Mouse (Mus musculus): Measurements from ENCODE around the gene Znrf1. TPM values are rescaled to one million over a fixed set of nuclear protein-coding genes. Genes with fewer than 3 reads are reported as not detected.
"Not testable (repeated sequence)": the region's sequence is repeated elsewhere in the genome, so short reads cannot be mapped to it uniquely, and the experiment has no call there.

Znrf1 gene
- total RNA-seq, 4 experiments from 2014 or later, result 67.2 to 71.6 (median 70.7) TPM

DNA sequence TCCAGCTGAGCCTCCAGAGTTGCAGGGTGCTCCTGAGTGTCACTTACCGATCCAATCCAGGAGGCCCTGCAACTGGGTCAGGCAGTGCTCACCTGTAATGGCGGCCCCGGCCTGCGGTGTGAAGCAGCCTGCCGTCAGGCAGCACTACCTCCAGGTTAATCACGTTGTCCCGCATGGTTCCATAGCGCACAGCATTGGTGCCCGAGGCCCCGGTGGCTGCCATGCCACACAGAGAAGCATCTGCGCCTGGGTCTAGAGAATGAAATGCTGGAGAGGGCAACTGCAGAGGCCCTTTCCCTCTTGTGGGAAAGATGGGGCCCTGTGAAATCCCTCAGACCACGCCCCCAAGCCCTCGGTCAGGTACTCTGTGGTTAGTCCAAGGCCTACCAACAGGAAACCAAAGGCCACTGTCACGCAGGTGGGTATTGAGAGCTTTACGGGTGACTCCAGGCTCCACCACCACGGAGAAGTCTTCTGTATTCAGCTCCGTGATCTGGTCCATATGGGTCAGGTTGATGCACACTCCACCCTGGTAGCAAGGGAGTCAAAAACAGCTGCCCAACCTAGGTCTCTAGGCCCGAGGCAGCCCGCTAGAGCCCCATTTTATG, 93.1 kb downstream of the Znrf1 start:
- DNase-seq (ENCODE audit: low spot score in 2 of 2), result no peak

DNA sequence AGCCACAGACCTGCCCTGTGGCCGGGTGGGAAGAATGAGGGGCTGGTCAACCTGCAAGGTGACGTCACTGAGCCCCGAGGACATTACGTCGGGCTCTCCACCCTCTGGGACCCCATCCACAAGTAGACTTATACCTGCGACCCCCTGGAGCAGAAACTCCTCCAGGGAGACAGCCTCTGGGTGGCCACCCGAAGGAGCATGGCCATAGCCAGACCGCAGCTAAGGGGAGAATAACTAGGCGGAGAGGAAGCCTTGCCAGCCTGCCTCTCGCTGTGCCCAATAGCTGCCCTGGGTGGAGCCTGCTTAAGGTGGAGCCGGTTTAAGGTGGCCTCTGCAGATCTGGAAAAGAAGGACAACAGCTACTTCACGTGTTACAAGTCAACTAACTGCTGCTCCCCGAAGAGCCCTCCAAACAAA, 94.2 kb downstream of the Znrf1 start, which contains the start of gene Ldhd:
TSS of gene Ldhd (minus strand) at position 270 of the 417 bp plus-strand sequence.
- peak; percentile 37 to 68 for DNase-seq (ENCODE audit: low spot score in 2 of 2)

DNA sequence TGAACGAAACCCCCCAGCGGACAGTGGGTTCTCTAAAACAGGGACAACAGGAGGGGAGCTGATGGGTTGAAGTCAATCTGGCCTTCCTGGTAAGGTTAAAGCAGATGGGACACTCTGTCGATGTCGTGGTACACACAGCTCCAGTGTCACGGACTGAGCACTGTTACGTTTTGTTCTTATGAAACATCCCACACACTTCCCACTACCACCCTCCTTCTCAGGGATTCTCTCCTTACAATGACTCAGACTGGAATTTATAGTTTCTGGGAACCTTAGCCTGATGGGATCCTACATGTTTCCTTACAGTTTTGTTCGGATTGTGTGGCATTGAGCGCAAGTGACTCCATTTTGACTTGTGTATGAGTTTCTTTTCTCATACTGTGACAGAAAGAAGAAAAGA, 95.7 kb downstream of the Znrf1 start:
- DNase-seq (ENCODE audit: low spot score in 2 of 2), result no peak

DNA sequence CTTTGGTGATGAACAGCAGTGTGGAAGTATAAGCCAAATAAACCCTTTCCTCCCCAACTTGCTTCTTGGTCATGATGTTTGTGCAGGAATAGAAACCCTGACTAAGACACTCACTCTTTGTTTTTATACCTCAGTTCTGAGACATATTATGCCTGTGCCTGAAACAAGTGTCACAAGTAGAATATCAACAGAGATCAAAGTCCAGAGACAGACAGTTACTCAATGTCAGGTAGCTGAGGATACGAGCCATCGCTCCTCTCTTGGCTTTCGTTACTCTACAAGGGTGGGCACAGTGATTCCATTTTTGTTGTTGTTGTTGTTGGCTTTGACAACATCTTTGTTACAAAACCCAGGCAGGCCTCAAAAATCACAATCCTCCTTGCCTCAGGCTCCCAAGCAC, 97.1 kb downstream of the Znrf1 start:
- no peak for DNase-seq (ENCODE audit: low spot score in 2 of 2)

GRCm38 (mm10) chr8:111638086-111638485, 102.2 kb downstream of the Znrf1 start:
- DNase-seq (ENCODE audit: low spot score in 2 of 2), result no peak

DNA sequence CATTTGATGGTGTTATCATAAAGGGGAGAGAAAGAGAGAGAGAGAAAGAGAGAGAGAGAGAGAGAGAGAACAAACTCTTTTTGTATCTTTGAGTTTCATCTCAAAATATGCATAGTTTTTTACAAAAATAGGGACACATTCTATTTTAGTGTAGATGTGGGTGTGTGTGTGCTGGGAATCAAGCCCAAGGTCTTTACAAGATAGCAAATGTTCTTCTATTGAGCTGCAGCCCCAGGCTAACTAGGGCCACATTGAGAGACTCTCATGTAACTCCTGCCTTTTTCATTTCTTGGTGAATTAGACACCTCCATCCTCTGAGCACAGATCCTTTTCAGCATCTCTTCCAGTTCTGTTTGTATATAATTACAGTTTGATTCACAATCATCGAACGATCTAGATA, 105.2 kb downstream of the Znrf1 start:
- no peak for DNase-seq (ENCODE audit: low spot score in 2 of 2)

GRCm38 (mm10) chr8:111642496-111642895, 106.6 kb downstream of the Znrf1 start:
- no peak for DNase-seq (ENCODE audit: low spot score in 2 of 2)

DNA sequence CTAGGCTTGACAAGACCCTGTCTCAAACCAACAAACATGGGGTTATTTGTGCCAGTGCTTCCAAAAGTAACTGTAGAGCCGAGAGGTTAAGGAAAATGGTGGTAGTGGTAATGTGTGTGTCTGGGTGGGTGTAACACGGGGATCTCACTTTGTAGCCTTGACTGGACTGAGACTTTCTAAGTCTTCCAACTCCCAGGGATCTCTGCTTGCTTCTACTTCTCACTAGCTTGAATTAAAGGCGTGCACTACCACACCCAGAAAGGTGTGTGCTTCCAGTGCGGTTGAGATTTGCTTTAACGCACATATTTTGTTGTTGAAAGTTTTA, 107.0 kb downstream of the Znrf1 start:
- DNase-seq (ENCODE audit: low spot score in 2 of 2), result no peak

DNA sequence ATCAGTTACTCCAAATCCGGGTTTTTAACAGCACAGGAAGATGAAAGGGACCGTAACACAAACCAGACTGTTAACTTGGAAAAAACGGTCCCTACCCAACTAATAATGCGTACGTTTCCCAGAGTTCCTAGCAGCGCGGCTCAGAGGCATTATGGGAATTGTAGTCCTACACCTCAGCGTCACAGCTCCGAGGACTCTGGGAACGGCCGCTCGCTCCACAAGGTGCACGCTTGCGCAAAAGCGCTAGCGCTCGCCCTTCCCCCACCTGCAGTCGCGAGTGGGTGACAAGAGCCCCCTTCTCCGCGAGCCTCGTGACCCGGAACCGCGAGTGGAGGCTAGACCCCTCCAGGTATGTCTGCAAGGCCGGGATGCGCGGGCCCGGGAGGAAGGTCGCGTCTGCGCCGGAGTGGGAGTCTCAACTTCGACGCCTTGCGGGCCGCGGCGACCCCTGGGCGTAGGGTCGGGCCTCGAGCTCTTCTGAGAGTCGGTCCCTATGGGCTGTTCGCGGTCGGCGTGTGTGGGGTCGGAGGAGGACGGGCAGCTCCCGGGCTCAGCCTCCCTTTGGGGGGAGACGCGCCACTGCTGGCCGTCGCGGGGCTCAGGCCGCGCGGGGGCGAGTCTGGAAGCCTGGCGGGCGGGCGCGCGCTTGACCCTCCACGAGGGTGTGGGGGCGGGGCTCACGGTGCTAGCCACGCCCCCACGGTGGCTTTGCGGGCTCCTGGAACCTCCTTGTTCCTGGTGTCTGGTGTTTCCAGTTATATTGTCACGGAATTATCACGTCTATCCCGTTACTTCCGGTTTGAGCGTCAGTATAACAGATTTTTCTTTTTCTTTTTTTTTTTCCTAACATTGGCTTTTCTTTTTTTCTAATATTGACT, 107.6 kb downstream of the Znrf1 start, which contains the start of gene Zfp1:
TSS of gene Zfp1 (plus strand) at position 138 of the 878 bp plus-strand sequence.
- peak; percentile 83 to 88 for DNase-seq (ENCODE audit: low spot score in 2 of 2)

DNA sequence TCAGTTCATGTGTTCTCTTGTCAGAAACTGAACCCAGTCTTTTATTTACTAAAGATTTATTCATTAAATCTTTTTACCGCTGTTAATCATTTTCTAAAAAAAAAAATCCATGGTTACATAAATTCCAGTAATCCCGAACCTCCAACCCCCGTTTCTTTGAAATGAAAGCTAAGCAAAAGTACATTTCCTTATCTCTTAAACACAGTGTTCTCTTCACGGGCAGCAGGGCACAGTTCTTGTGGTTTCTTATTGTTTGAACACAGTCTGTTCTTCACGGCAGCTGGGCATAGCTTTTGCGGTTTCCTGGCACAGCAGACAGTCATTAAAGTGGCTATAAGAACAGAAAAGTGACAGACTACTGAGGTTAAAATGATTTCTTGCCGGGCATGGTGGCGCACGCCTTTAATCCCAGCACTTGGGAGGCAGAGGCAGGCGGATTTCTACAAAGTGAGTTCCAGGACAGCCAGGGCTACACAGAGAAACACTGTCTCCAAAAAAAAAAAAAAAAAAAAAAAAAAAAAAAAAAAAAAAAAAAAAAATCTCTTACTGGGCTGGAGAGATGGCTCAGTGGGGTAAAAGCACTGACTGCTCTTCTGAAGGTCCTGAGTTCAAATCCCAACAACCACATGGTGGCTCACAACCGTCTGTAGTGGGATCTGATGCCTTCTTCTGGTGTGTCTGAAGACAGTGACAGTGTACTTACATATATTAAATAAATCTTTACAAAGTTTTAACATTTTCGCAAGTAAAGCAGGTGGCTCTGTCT, 108.6 kb downstream of the Znrf1 start:
- DNase-seq (ENCODE audit: low spot score in 2 of 2), result not testable (repeated sequence)

GRCm38 (mm10) chr8:111645715-111646114, 109.8 kb downstream of the Znrf1 start:
- DNase-seq (ENCODE audit: low spot score in 2 of 2), result no peak

GRCm38 (mm10) chr8:111648834-111649233, 112.9 kb downstream of the Znrf1 start:
- DNase-seq (ENCODE audit: low spot score in 2 of 2), result no peak

DNA sequence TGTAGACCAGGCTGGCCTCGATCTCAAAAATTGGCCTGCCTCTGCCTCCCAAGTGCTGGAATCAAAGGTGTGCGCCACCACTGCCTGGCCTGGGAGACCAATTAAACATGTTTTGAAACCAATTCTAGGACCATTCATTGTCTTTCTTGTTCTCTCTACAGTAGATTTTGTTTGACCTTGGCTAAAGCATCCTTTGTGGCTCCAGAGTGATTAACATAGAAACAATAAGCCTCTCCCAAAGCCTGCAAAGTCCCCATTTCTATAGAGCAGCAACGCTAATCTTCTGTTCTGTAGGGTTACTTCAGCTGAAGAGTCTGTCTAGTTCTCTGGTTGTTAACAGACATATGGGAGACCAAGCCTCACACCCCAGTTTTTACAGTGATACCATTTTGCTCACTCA, 114.8 kb downstream of the Znrf1 start:
- DNase-seq (ENCODE audit: low spot score in 2 of 2), result no peak

DNA sequence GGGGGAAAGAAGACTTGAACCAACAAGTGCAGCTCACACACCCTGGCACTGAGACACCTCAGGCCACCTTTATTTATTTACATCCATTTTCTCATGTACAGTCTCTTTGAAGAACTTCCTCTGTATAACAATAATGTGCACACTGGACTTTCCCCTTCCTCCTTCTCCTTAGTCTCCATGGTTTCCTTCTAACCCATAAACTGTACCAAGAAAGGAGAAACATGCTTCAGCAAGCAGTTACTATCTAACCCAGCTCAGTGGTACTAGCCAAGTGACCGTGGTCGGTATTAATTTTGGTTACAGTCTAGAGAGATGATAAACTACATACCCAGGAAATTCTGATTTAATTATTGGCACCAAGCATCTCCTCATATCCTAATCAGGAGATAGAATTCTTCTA, 117.6 kb downstream of the Znrf1 start:
- DNase-seq (ENCODE audit: low spot score in 2 of 2), result no peak

GRCm38 (mm10) chr8:111657312-111657854, 121.5 kb downstream of the Znrf1 start:
- no peak for DNase-seq (ENCODE audit: low spot score in 2 of 2)

DNA sequence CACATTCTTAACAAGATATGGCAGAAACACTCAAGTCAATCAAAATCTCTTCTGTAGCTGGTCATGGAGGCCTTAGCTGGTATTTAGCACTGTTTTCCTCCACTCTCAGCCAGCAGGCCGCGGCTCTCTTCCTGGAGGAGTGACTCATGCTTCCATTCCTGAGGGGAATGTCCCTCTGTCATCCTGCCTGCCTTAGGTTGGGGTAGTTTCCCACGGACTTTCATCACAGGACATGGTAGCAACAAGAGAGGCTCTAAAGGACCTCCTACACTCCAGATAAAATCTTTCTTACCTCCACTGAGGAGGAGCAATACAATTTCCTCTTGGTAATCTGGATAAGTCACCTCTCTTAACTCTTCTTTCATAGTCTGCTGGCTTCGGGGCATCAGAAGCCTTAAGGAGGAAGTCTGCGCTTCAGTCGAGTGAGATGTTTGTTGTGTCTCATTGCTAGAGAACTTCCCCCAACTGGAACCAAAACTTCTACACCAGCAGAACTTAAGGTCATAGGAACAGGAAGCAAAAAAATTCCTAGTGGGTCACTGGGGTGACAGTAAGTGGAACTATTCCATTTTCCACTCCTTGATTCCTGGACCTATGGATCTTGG, 123.0 kb downstream of the Znrf1 start:
- DNase-seq (ENCODE audit: low spot score in 2 of 2), result no peak

DNA sequence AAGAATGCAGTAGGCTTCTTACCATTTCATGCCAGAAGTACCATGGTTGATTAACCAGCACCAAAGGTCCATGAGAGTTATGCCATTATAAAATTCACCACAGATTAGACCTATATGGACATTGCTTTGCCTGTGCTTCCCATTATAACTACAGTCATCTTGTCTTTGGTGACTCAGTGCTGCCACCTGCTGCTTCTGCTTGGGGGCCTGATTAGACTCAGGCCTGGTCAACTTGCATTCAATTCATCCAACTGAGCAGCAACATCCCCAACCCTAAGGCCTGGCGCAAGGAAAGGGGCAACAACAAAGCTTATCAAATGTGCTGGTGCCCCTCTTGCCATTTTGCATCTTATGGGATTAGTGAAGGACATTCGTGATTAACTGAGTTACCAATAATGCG, 126.6 kb downstream of the Znrf1 start:
- DNase-seq (ENCODE audit: low spot score in 2 of 2), result peak; percentile 61 to 69

GRCm38 (mm10) chr8:111666751-111667150, 130.9 kb downstream of the Znrf1 start:
- no peak for DNase-seq (ENCODE audit: low spot score in 2 of 2)

Measured in gastrocnemius, adult 8-10 months (tissue).